Mouse (Mus musculus) embryo, embryonic 9.5 days (tissue): ENCODE data around the gene Mlxipl.
"Not testable (repeated sequence)": the region's sequence is repeated elsewhere in the genome, so short reads cannot be mapped to it uniquely, and the experiment has no call there.

ENCODE experiments used
- DNase-seq: peaks from one replicate; pipeline ENCODE4 v3.0.0-alpha.2; 2017; ENCODE audit errors: extremely low spot score

Mlxipl gene

DNA sequence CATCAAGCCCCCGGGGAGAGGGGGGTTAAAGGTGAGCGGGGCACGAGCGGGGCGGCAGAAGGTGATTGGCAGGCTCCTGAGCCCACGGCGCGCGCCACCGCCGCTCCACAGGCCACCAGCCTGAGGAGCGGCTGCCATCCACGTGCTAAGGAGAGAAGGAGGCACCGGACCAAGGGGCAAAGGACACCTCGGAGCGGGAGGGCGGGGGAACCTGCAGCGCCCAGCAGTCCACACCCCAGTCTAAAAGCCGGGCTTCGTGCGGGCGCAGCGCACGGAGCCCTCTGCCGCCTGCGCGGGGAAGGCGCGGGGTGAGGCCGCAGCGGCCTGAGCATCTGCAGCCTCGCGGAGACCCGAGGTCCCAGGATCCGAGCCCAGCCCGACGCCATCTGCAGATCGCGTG lies at the start of gene Mlxipl:
TSS of gene Mlxipl (plus strand) at position 238 of the 400 bp plus-strand sequence.
- no peak for DNase-seq

DNA sequence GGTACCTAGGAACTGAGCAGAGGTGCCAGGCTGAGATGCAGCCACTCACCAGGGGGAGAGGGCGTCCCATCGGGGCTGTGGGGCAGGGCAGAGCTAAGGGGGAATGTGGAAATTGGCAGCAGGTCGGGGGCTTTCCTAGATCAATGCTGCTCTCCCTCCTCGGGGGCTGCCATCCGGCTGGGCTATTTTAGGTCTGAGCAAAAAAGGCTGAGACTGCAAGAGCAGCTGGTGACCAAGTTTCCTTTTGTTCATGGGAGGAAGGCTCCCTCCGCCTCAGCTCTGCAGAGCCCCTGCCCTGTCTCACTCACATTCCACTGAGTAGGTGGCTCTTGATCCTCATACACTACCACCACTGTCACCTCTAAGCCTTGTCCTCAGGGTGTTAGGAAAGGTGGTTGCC lies 49.6 kb upstream of the Mlxipl start:
- no peak for DNase-seq

DNA sequence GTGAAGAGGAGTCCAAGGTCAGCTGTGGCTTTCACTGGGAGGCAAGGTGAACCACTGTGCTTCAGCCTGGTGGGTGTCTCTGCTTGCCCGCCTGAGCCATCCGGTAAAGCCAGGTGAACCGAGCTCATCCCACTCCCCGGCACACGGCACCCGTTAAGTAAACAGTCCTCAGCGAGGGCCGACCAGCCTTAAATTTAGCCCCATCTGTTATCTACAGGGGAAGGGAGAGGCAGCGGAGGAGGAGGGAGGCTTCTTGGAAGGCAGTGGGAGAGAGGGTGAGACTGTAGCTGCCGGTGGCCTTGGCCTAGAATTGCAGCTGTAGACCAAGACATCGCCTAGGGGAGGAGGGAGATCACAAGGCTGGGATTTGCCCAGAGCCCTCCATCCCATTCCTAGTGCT lies 48.9 kb upstream of the Mlxipl start:
- no peak for DNase-seq

DNA sequence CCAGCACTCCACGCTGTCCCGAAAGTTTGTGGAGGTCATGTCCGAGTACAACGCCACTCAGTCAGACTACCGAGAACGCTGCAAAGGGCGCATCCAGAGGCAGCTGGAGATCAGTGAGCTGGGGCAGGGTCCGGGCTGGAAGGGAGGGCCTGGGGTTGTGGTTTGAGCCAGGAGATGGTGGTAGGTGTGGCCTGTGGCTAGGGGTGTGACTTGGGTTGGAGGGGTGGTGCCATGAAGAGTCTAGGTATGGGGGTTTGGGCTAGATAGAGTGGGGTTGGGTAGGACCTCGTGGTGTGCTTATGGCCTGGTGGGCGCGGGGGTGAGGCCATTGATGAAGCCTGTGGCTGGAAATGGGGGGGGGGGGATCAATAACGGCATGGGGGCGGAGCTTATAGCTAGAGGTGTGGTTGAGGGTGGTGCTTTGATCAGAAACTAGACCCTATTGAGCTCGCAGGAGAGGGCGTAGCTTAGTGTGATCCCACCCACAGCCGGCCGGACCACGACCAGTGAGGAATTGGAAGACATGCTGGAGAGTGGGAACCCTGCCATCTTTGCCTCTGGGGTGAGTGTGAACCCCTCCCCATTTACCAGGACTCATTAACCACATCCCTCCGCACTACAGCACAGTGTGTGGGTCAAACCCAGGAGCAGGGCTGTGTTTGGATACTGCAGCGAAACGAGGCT lies 47.4 kb upstream of the Mlxipl start:
- DNase-seq, result peak; percentile 32

DNA sequence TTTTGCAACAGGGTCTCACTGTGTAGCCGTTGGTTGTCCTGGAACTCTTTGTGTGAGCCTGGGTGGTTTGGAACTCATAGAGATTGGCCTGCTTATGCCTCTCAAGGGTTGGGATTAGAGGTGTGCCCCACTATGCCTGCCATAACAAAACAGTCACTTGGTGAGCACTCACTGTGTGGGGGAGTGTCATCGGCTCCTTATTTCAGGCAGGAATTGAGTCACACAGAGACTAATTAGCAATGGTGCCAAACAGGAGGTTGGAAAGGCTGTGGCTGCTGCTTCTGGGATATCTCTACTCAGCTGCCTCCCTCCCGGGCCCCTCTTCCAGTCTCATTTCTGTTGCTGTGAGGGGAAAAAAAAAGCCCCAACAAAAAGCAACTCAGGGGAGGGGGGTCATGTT lies 45.1 kb upstream of the Mlxipl start:
- DNase-seq, result no peak

DNA sequence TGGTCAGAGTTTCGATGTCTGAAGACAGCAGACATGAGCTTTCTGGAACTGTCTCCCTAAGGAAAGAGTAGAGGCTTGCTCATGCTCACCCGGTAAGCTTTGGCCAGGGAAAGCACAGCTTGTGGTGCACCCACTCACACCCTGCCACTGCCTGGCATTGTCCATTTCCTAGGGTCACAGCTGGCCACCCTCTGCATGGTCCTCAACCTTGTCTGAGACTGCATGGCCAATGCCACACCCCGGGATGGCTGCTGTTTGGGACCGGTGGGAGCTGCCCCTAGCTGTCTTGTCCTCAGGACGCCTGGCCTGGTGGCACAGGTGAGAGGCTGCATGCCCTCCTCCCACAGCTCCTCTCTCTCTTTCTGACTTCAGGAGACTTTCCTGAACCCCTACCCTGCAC lies 41.2 kb upstream of the Mlxipl start:
- DNase-seq, result no peak

DNA sequence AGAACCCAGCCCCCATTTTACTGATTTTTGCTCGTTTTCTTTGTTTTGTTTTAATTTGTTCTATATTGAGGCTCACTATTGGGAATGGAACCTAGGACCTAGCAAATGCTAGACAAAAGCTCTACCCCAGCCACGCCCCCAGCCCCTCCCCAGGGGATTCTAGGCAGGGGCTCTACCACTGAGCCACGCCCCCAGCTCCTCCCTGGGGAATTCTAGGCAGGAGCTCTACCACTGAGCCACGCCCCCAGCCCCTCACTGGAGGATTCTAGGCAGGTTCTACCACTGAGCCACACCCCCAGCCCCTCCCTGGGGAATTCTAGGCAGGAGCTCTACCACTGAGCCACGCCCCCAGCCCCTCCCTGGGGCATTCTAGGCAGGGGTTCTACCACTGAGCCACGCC lies 40.4 kb upstream of the Mlxipl start:
- DNase-seq, result not testable (repeated sequence)

DNA sequence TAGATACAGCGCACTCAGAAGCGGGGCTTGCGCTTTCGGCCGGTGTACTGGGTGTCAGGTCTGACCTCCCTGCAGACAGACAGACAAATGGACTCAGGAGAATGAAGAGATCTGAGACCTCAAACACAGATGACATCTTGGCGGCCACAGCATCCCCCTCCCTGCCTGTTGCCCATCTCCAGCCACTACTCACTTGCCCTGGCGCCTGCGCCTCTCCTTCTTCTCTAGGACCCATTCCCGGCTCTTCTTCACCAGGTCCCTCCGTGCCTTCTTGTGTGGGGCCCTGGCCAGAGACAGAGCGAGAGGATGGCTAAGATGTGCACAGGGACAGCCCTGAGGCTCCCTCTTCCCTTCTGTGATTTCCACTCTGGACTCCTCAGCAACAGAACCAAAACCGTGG lies 36.3 kb upstream of the Mlxipl start:
- no peak for DNase-seq

DNA sequence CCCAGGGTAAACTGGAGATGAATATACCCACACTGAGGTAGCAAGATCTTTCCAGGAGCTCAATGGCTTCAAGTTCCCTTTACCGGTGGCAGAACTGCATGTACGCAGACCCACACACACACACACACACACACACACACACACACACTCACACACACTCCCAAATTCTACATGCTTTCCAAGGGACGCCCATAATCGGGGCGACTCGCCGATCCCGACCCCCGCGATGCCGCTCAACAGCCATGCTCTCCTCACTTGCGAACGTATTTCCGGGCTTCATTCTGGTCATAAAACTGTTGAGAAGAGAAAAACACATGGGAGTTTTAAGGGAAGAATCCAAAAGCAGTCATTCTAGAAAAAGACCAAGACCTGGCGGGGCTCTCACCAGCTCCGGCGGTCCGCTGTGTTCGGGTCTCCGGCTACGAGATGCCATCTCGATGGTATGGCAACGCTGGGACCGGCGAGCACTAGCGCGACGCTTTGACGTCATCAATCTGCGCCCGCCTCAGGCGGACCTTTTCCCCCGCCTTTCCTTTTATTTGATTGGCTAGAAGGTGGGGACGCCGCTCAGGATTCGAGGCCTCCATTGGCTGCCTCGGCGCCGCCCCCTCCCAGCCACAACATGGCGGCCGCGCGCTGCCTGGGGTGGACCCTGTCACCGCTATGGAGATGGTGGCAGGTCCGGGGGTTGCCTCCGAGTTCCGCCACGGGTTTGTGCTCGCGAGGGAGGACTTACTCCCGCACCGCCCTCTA lies 25.9 kb upstream of the Mlxipl start, which contains the start of gene Dnajc30:
TSS of gene Dnajc30 (plus strand) at position 574 of the 753 bp plus-strand sequence.
- DNase-seq, result peak; percentile 96

DNA sequence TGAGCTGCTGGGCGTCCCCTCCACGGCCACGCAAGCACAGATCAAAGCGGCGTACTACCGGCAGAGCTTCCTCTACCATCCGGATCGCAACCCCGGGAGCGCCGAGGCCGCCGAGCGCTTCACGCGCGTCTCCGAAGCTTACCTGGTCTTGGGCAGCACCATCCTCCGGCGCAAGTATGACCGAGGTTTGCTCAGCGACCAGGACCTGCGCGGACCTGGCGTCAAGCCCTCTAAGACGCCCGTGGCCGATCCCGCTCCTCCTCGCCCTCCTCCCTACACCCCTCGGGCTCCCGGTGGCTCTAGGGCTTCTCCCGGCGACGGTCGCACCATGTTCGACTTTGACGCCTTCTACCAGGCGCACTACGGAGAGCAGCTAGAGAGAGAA lies 25.3 kb upstream of the Mlxipl start:
- no peak for DNase-seq

DNA sequence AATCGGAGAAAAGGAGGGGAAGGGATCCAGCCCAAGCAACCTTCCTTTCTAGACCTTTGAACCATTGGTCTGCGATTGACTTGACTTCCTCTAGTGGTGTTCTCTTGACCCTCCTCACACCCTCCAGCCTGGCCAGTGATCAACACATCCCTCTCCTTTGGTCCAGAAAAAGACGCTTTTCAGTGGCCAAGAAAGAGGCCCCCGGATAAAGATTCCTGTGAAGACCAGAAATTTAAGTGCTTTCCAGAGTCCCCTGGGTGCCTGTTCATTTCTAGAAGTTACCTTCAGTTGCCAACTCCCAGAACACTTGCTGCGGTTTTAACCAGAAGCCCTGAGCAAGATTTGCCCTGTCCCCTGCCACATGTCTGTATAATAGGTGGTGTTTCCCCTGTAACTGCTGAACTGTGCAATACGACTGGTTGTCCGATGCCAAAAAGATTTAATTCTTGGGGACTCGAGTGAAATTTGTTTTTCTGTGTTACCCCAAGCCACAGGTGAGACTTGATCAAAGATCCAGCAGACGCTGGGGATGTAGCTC lies 24.7 kb upstream of the Mlxipl start, which contains the start of gene Bud23:
TSS of gene Bud23 (minus strand) at position 51 of the 538 bp plus-strand sequence.
- not testable (repeated sequence) for DNase-seq

DNA sequence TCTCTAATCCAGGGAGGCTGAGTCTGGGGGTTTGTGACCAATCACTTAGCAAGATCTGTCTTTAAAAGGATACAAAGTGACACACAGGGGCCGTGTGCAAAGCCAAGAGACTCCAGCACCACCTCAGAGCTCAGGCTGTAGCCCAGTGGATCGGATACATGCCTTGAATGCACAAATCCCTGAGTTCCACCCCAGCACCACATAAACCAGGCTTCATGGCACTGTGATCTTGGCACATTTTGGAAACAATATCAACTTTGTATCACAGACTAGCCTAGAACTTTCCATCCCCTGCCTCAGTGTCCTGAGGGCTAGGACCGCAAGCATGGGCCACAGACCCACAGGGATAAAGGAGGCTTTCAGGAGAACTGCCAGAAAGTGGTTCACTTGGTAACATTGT lies 23.7 kb upstream of the Mlxipl start:
- DNase-seq, result no peak

DNA sequence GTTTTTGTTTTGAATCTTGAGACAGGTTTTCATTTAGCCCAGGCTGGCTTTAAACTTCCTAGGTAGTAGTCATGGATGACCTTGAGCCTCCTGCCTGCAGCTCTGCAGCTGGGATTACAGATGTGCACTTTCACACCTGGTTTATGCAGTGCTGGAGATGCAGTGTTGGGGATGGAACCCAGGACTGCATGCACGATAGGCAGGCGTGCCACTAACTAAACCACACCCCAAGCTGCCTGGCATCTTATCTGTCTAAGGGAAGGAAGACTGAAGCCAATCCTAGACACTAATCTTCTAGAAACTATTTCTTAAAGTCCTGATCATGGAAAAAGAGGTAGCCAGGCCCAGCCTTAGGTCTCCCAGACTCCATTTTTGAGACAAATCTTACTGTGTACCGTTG lies 19.2 kb upstream of the Mlxipl start:
- DNase-seq, result no peak

DNA sequence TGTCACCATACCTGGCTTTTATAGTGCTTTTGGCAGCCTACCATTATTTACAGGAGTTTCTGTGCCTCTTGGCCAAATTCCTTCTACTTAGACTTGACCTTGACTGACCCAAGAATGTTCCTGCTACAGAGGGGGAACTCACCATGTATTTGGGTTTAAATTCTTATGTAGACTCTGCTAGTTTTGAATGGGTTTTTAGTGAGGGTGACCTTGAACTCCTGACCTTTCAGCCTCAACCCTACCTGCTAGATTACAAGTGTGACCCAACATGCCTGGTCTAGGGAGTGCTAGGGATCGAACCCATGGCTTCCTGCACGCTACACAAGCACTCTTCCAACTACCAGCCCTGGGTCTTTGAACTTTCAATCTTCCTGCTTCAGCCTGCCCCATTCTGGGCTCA lies 17.6 kb upstream of the Mlxipl start:
- no peak for DNase-seq

DNA sequence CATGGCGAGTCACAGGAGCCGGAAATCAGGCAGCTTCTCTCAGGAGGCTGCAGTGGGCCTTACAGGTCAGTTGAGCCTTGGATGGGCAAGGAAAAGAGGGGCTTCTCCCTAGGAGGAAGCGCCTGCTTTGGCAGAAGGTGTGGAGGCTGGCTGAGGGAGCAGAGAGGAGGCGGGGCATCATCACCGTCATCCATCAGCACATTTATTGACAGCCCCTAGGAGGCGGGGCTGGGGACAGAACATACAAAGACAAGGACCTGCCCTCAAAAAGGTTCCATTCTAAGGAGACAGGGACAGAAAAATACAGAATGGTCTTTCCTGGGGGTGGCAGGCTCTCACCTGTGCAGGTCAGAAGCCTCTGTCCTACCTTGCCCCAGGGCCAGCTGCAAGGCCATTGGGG lies 17.0 kb upstream of the Mlxipl start:
- no peak for DNase-seq

DNA sequence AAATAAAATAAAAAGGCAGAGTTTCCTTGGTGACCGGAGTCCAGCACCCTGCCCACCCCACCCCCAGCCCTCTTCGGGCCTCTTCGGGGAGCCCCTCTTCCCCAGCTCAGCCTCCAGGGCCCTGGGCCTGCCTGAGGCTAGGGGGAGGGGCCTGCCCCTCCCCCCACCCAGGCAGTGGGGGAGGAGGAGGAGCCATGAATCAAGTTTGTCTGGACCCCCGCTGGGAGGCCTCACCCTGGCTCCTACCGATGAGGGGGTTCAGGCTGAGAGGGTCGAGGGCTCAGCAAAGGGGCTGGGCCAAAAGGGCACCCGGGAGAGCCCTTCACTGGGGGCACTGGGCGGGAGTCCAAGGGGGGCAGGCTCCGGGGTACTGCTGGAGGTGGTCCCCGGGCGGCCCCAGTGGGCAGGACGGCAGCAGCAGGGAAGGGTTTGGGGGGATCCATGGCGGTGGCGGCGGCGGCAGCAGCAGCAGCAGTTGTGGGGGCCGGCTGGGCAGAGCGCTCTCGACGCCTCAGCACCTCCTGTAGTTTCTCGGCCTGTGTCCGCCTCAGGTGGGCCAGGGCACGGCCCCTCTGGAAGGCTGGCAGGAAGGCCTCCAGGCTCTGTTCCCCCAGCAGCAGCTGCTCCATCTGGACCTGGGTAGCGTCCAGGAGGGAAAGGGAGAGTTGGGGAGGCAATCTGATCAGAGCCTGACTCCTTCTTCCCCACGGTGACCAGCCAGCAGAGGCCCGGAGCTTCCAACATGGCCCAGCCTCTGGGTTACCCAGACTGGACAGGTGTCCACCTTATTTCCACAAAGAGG lies 16.1 kb upstream of the Mlxipl start:
- peak; percentile 19 for DNase-seq

DNA sequence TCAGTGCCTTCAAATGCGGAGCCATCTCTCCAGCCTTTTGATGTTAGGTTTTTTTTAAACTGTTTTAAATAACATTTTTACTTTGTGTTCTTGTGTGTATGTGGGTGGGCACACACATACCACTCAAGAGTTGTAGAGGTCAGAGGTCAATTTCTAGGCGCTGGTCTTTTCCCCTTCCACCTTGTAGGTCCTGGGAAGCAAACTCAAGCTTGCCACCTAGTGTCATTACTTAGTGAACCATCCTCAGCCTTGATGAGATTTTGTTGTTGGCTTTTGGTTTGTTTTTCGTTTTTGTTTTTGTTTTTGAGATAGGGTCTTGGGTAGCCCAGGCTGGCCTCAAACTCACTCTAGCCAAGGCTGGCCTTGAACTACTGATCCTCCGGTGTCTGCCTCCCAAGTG lies 14.0 kb upstream of the Mlxipl start:
- DNase-seq, result no peak

DNA sequence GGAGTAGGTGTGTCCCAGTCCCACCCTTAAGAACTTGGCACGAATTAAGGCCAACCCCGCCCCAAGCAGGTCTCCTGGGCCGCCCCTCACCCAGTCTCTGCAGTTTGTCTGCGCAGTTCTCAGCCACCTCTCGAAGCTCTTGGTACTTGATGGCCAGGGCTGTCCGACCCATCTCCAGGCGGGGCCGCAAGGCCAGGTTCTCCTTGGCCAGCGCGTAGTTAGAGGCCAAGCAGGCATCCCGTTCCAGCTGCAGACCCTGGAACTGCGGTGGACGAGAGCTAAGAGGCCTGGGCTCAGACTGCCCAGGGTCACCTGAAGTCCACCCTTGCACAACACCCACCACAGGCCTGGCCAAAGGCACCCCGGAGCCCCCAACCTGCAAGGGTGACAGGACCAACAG lies 13.3 kb upstream of the Mlxipl start:
- no peak for DNase-seq

DNA sequence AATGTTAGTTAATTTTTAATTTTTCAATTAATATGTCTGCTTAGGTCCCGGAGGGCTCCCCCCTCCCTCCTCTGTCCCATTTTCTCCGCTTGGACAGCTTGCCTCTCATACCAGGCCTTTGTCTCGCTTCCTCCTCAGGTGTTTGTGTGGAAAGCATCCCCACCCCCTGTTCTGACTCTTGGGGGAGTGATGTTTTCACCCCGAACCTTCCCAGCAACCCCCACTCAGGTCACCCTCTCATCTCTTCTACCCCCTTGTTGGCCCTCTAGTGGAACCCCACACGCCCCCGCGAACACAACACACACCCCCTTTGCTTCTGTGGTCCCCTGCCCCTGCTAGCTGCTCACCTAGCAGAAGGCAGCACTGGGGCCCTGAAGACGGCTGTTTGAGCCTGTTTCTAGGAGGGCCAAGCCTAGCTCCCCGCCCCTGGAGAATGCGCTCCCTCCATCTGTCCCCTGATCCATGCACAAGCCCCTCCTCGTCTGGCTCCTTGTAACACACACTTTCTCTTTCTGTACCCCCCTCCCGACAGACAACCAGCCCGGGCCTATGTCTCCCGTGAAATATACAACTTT lies 12.7 kb upstream of the Mlxipl start:
- peak; percentile 39 for DNase-seq

DNA sequence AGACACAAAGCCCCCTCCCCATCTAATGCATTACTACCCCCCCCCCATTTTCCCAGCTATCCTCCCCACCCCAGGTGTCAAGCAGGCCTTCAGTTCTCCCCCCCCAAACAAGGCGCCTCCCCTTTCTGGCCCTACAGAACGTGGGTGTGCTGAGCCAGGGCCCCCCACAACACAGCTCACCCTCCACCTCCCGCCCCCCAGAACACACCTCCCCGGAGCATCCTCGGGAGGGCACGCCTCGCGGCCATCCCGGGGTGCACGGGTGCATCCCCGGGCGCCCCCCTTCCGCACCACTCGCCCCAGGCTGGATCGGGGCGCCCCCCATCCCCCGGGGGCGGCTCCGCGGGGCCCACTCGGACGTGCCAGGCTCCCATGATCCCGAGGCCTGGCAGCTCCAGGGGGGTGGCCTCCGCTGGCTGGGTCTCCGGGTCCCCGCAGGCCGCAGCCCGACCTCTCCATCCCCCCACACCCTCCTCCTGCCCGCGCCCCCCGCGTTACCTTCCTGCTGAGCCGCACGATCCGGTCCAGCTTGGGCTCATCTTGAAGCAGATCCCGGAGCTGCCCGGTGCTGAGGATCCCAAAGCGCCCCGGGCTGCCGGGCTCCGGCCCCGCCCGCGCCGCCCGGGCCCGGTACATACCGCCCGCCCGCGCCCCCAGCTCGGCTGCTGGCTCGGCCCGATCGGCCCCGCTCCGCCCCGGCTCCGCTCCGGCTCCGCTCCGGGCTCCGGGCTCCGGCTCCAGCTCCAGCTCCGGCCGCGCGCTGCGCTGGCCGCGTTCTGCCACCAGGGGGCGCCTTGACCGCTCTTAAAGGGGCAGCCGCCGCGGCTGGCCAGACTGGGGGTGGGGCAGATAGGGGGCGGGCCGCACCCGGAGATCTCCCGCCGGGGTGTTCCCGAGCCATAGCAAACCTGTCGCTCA lies 11.9 kb upstream of the Mlxipl start, which contains the start of gene Vps37d:
TSS of gene Vps37d (minus strand) at position 703 of the 918 bp plus-strand sequence.
- DNase-seq, result peak; percentile 94

DNA sequence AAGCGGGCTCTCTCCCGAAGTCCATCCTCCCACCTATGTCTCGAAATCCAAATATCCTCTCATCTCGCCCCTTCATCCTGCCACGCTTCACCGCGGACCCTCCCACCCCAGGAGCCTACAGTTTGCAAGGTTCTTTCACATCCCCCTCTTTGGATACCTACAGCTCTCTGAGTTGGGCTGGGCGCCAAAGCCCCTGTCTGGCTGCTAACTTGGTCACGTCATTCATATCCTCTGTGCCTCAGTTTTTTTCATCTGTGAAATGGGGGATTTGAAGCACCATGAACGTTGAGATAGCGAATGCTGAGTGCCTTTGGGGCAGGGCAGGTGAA lies 11.2 kb upstream of the Mlxipl start:
- DNase-seq, result no peak
